Mouse (Mus musculus) small intestine, adult 2 months (tissue): Measurements from ENCODE around the gene Cxcr5.

ENCODE experiments used
- CTCF ChIP-seq: fragments of 200-500 bp; IDR thresholded peaks from 2 replicates; pipeline ENCODE4 v1.5.1; 2012; ENCODE audit warnings: low read depth, mild to moderate bottlenecking, control low read depth, inconsistent platforms, low read length, moderate library complexity, mixed read lengths; ENCODE audit not compliant: insufficient replicate concordance, insufficient read length; ENCODE audit errors: extremely low read depth
- POLR2A ChIP-seq: fragments of 200-500 bp; IDR thresholded peaks from 2 replicates; pipeline ENCODE4 v1.6.1; 2012; ENCODE audit warnings: low read depth, mild to moderate bottlenecking, control low read depth, inconsistent platforms, low read length, moderate library complexity

DNA sequence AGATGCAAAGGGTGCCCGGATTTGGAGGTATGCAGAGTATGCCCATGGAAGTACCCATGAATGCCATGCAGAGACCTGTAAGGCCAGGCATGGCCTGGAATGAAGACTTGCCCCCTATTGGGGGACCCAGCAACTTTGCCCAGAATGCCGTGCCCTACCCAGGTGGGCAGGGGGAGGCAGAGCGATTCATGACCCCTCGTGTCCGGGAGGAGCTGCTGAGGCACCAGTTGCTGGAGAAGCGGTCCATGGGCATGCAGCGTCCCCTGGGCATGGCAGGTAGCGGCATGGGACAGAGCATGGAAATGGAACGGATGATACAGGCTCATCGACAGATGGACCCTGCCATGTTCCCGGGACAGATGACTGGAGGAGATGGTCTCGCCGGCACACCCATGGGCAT is 55.1 kb downstream of the Cxcr5 start:
- TF ChIP-seq CTCF, result no peak
- no peak for TF ChIP-seq POLR2A
